Mouse (Mus musculus) stomach, adult 2 months (tissue): Measurements from ENCODE around the gene Serpina3j. TPM values are rescaled to one million over a fixed set of nuclear protein-coding genes. Genes with fewer than 3 reads are reported as not detected.

Experiments
- polyA plus RNA-seq: library from polyadenylated mRNA; depleted of rRNA; stranded (reverse); fragments of >200 nt; gene quantifications from 2 replicates; pipeline ENCODE4 v1.2.3, GENCODE M21; 2012; rRNA removed

Serpina3j gene
- not detected in 2 replicates for polyA plus RNA-seq

DNA sequence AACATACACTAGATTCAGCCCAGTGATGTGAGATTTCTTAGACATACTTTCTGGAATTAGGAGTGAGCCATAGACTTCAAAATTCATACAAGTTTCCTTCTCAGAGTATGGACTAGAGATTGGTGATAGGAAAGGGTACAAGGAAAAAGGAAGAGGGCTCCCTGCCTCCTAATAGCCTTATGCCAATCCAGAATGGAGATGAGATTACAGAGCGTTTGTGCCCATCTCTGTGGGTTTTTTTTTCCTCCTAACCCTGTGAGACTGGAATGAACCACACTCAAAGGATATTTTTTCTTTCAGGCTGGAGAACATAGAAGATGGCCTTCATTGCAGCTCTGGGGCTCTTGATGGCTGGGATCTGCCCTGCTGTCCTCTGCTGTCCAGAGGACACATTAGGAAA lies at the start of gene Serpina3j:
Serpina3j (plus strand) TSS at position 301 of the 400 bp plus-strand sequence.

DNA sequence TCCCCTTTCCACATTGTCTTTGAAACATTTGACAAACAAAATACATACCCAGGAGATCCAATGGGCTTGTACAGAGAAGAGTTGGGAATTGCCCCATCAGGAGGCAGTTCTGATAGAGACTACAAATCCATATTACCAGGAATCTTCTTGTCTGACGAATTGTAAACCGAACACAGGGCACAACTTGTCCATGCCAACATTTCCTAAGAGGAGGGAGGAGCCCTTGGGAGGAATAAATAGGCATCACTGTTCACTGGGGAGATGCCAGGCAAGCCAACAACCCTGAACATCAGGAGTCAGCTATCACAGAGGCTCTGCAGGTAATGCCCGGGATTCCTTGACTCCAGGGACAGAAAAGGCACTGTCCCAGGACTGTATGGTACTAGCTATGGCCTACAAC lies 23.9 kb downstream of the Serpina3j start, which contains the start of the genes Serpina3k and Serpina3m:
Serpina3k (plus strand) TSS at position 261 of the 400 bp plus-strand sequence.
Serpina3m (plus strand) TSS at position 261 of the 400 bp plus-strand sequence.

Other genes with a start within 250 kb of the Serpina3j start
- not detected in 2 replicates for gene Serpina5, start 213.4 kb upstream of the Serpina3j start, polyA plus RNA-seq
- not detected in 2 replicates for gene Serpina3a, start 201.8 kb upstream of the Serpina3j start, polyA plus RNA-seq
- 0.10 TPM in 1 of 2 replicates, not detected in the other for gene Serpina3b, start 186.6 kb upstream of the Serpina3j start, polyA plus RNA-seq
- gene Serpina3c, start 160.7 kb upstream of the Serpina3j start, polyA plus RNA-seq: 0.11 and 0.25 TPM in 2 replicates
- gene Serpina3f, start 100.0 kb upstream of the Serpina3j start, polyA plus RNA-seq: 0.04 and 0.12 TPM in 2 replicates
- 1.2 TPM in 2 replicates for gene Serpina3g, start 78.3 kb upstream of the Serpina3j start, polyA plus RNA-seq
- gene Serpina3i, start 51.4 kb upstream of the Serpina3j start, polyA plus RNA-seq: 0.05 and 0.08 TPM in 2 replicates
- 0.50 TPM in 1 of 2 replicates, not detected in the other for gene Serpina3k, start 23.9 kb downstream of the Serpina3j start, polyA plus RNA-seq
- gene Serpina3m, start 23.9 kb downstream of the Serpina3j start, polyA plus RNA-seq: 0.03 and 0.08 TPM in 2 replicates
- gene Serpina3n, start 92.2 kb downstream of the Serpina3j start, polyA plus RNA-seq: 21.8 and 45.8 TPM in 2 replicates
- gene Gsc, start 158.8 kb downstream of the Serpina3j start, polyA plus RNA-seq: 0.16 and 1.0 TPM in 2 replicates